Mouse (Mus musculus) brain, embryonic 14.5 days (tissue): ENCODE measurements at regions not wholly inside any gene's neighbourhood (a gene's known extent, or its start where the extent isn't known, plus 50 kb on each side); places are given as distances from the start of the nearest gene placed in this dataset.

ENCODE experiments used
- CTCF ChIP-seq: fragments of 200-500 bp; IDR thresholded peaks from 2 replicates; pipeline ENCODE4 v1.5.1; 2012; ENCODE audit warnings: inconsistent platforms, mild to moderate bottlenecking, moderate library complexity, borderline replicate concordance; ENCODE audit not compliant: insufficient read depth, insufficient read length; ENCODE audit errors: extremely low read depth
- POLR2A ChIP-seq: fragments of 200-500 bp; IDR thresholded peaks from 2 replicates; pipeline ENCODE4 v1.6.1; 2012; ENCODE audit warnings: mild to moderate bottlenecking, inconsistent platforms, borderline replicate concordance; ENCODE audit not compliant: poor library complexity, insufficient read depth, insufficient read length, severe bottlenecking; ENCODE audit errors: extremely low read depth

- TF ChIP-seq CTCF = no peak
- no peak for TF ChIP-seq POLR2A
These were observed 139.2 kb upstream of the Slco6d1 start for GRCm38 (mm10) chr1:98281771-98282149.
